Mouse (Mus musculus): ENCODE data around the gene C1qtnf3. TPM values are rescaled to one million over a fixed set of nuclear protein-coding genes. Genes with fewer than 3 reads are reported as not detected.

C1qtnf3 gene
- polyA plus RNA-seq, 1 experiment from 2014 or later, result 1.2 TPM

DNA sequence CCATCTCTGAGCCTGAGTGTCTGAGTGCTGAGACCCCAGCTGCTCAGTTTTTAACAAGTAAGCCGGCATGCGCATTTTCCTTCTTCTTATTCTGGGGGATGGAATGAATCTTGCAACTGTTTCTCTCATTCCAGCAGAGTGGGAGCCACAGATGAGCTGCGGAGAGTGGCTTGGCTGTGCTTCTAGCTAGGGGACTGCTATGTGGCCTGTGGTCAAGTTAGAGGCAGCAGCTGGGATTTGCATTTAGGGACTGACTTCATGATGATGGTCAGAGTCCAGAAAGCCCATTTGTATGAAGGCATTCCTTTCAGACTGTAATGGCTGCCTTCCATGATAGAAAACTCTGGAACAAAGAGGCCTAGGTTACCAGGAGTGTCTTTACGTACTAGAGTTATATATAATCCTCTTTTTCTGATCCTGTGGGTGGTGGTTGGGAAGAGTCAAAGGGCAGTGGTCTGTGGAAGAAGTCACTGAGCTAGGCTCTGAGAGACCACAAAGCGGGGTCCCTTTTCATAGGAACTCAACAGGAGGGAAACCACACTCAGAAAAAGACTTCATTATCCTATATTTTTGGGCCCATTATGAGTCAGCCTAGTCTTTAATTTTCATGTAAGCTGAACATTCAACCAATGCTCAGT is 23.4 kb upstream of the C1qtnf3 start:
- Histone ChIP-seq H3K4me2 (no peak overlapping the region), H3K9me3 (replicated peaks) (no peaks in the 10 kb centered on the region), H3K4me1 (replicated peaks) (no peaks in the 10 kb centered on the region), H3K9ac (no peak overlapping the region), H3K4me3 (no peak overlapping the region), H3K27ac (no peak overlapping the region), H3K27me3 (no peaks in the 10 kb centered on the region), H3K36me3 (no peaks in the 10 kb centered on the region)
- ATAC-seq (replicated peaks; ENCODE audit: insufficient number of reproducible peaks, insufficient read depth, low FRiP score, low read depth), result no peak
- WGBS, result 93% methylated on average over 5 of the region's 5 CpGs

DNA sequence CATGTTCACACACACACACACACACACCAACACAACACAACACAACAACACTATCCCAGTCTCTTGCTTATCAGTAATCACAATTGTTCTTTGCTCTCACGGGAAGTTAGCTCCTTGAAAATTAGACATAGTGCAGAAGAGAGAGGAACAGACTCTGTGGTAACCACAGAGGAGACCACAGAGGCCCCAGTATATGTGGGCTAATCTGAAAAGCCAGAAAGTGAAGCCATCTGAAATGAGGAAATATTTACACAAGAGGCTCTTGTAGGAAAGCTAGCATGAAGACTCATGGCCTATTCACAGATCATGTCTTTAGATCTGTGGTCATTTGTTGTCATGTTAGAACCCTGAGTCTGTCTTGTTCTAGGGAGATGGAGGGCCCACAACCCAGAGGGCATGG is 18.2 kb upstream of the C1qtnf3 start:
- H3K27ac ChIP-seq, result no peak overlapping the region
- no peak for ATAC-seq (replicated peaks; ENCODE audit: insufficient number of reproducible peaks, insufficient read depth, low FRiP score, low read depth)
- WGBS, result 50% methylated on average over 1 of the region's 1 CpGs
- no peak overlapping the region for H3K4me3 ChIP-seq
- no peak overlapping the region for H3K9ac ChIP-seq
- H3K36me3 ChIP-seq, result no peaks in the 10 kb centered on the region
- H3K4me2 ChIP-seq, result no peak overlapping the region
- H3K27me3 ChIP-seq, result no peaks in the 10 kb centered on the region
- no peaks in the 10 kb centered on the region for H3K4me1 ChIP-seq (replicated peaks)
- H3K9me3 ChIP-seq (replicated peaks), result no peaks in the 10 kb centered on the region

- Histone ChIP-seq H3K27me3 (no peaks in the 10 kb centered on the region), H3K4me3 (no peak overlapping the region), H3K36me3 (no peaks in the 10 kb centered on the region), H3K9ac (no peak overlapping the region), H3K27ac (no peak overlapping the region), H3K9me3 (replicated peaks) (no peaks in the 10 kb centered on the region), H3K4me2 (no peak overlapping the region), H3K4me1 (replicated peaks) (no peaks in the 10 kb centered on the region)
- ATAC-seq (replicated peaks; ENCODE audit: insufficient number of reproducible peaks, insufficient read depth, low FRiP score, low read depth), result no peak
- WGBS, result 67% methylated on average over 15 of the region's 15 CpGs
Measured at GRCm38 (mm10) chr15:10940148-10941108, 11.7 kb upstream of the C1qtnf3 start.

DNA sequence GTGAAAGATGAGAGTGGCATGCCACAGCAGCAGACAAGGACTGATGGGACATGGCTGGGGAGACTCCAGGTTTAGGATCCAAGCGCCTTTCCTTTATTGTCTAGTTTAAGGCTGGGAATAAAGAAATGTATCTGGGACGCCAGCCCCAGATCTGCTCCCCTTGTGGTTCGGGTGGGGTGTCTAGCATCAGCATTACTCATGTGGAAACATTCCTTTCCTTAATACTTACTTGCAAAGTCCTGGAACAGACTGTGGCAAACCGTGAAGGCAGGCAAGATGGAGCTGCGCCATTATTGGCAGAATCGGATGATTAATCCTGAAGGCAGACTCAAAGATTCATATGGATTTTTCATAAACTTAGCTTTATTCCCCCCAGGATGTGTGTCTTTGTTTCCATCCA is 10.2 kb upstream of the C1qtnf3 start:
- Histone ChIP-seq H3K4me3 (no peak overlapping the region), H3K27ac (no peak overlapping the region), H3K36me3 (no peaks in the 10 kb centered on the region), H3K4me1 (replicated peaks) (no peaks in the 10 kb centered on the region), H3K9me3 (replicated peaks) (no peaks in the 10 kb centered on the region), H3K27me3 (no peaks in the 10 kb centered on the region), H3K9ac (no peak overlapping the region), H3K4me2 (no peak overlapping the region)
- no peak for ATAC-seq (replicated peaks; ENCODE audit: insufficient number of reproducible peaks, insufficient read depth, low FRiP score, low read depth)
- WGBS, result 76% methylated on average over 6 of the region's 6 CpGs

GRCm38 (mm10) chr15:10947852-10948251 is 4.3 kb upstream of the C1qtnf3 start:
- Histone ChIP-seq H3K27ac (no peak overlapping the region), H3K4me1 (replicated peaks) (no peaks in the 10 kb centered on the region), H3K27me3 (0 out of 2 replicates have a peak, but pooled peaks cover 3% of the 10 kb centered on the region), H3K4me3 (no peak overlapping the region), H3K9ac (no peak overlapping the region), H3K9me3 (replicated peaks) (no peaks in the 10 kb centered on the region), H3K36me3 (no peaks in the 10 kb centered on the region), H3K4me2 (no peak overlapping the region)
- WGBS, result 69% methylated on average over 1 of the region's 1 CpGs
- no peak for ATAC-seq (replicated peaks; ENCODE audit: insufficient number of reproducible peaks, insufficient read depth, low FRiP score, low read depth)

DNA sequence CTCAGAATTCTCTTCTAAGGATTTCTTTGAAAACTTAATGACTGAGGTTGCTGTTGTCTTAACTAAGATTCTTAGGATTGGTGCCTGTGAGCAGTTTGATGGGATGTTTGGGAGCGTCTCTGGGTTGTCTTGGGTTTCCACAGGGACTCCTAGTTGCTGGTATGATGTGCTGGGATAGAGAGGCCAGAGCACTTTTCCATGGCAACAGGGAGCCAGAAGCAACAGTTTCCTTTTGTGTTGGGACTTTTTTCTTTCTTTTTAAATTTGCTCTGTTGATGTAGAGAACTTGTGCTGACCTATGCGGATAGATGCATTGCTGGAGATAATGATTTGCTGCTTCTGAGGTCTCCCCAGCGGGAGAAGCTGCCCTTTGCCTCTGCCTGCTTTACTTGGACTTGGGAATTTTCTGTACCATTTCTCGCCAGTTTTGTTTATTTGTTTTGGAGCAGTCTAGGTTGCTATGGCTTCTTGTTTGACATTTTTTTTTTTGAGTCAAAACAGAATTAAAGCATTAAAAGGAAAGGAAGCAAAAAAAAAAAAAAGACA is 701 bp downstream of the C1qtnf3 start:
- Histone ChIP-seq H3K4me1 (replicated peaks) (no peaks in the 10 kb centered on the region), H3K4me3 (no peak overlapping the region), H3K9ac (no peak overlapping the region), H3K36me3 (no peaks in the 10 kb centered on the region), H3K27ac (no peak overlapping the region), H3K9me3 (replicated peaks) (no peaks in the 10 kb centered on the region), H3K4me2 (no peak overlapping the region), H3K27me3 (0 out of 2 replicates have a peak, but pooled peaks cover 2% of the 10 kb centered on the region)
- no peak for ATAC-seq (replicated peaks; ENCODE audit: insufficient number of reproducible peaks, insufficient read depth, low FRiP score, low read depth)
- 48% methylated on average over 4 of the region's 4 CpGs for WGBS

GRCm38 (mm10) chr15:10953465-10953864 is 1.3 kb downstream of the C1qtnf3 start:
- Histone ChIP-seq H3K9ac (no peak overlapping the region), H3K4me3 (no peak overlapping the region), H3K9me3 (replicated peaks) (no peaks in the 10 kb centered on the region), H3K36me3 (no peaks in the 10 kb centered on the region), H3K4me2 (no peak overlapping the region), H3K4me1 (replicated peaks) (no peaks in the 10 kb centered on the region; the same call in 1 of the 2 replicates), H3K27me3 (no peaks in the 10 kb centered on the region), H3K27ac (no peak overlapping the region)
- no peak for ATAC-seq (replicated peaks; ENCODE audit: insufficient number of reproducible peaks, insufficient read depth, low FRiP score, low read depth)
- WGBS, result 59% methylated on average over 1 of the region's 1 CpGs

DNA sequence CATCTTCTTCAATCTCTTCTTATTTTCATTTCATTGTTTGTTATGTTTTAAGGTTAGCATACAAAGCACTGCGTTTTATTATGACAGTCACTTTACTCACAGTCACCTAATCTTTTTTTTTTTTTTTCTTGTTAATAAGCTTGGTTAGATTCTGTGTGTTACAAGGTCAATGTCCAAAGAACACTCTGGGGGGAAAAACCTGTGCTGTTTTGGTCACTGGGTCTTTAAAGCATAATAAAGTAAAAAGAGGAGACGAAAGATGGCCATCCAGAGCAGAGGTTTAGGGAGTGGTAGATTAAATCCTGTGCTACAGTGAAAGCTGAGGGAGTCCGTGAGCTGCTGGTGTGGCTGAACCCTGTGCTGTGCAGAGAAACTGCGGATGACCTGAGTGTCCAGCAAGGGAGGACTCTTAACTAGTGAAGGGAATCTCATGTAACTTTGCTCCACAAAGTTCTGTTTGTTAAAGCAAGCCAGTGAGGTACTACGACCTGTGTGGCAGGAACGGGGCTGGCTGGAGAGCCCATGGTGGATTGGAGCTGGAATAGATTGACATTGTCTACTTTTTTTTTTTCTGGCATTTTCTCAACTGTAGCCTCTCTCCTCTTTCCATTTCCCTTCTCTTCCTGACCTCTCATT is 2.4 kb downstream of the C1qtnf3 start:
- 83% methylated on average over 6 of the region's 6 CpGs for WGBS
- H3K4me3 ChIP-seq, result no peak overlapping the region
- no peak overlapping the region for H3K4me2 ChIP-seq
- no peak overlapping the region for H3K27ac ChIP-seq
- no peak overlapping the region for H3K9ac ChIP-seq
- no peaks in the 10 kb centered on the region for H3K9me3 ChIP-seq (replicated peaks)
- no peak for ATAC-seq (replicated peaks; ENCODE audit: insufficient number of reproducible peaks, insufficient read depth, low FRiP score, low read depth)
- no peaks in the 10 kb centered on the region for H3K36me3 ChIP-seq
- no peaks in the 10 kb centered on the region for H3K27me3 ChIP-seq
- no peaks in the 10 kb centered on the region; the same call in 1 of the 2 replicates for H3K4me1 ChIP-seq (replicated peaks)

DNA sequence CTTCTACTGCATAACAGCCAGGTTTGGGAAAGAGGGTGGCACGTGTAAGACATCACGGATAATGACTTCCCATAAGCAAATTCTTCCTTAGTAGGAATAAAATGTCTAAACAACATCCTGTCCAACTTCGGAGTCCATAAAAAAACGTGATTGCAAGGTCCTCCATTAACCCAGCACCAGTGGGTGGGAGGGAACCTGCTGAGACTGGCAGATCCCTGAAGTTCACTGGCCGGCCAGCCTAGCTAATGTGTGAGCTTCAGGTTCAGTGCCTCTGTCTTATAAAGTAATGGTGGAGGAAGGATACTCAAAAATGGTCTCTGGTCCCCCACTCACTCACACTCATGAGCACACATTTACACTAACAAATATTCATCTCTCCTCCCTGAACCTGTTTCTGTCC is 3.0 kb downstream of the C1qtnf3 start:
- no peak overlapping the region for H3K27ac ChIP-seq
- WGBS, result 61% methylated on average over 5 of the region's 5 CpGs
- no peak overlapping the region for H3K9ac ChIP-seq
- H3K4me1 ChIP-seq (replicated peaks), result no peaks in the 10 kb centered on the region; the same call in 1 of the 2 replicates
- H3K36me3 ChIP-seq, result no peaks in the 10 kb centered on the region
- no peaks in the 10 kb centered on the region for H3K27me3 ChIP-seq
- no peaks in the 10 kb centered on the region for H3K9me3 ChIP-seq (replicated peaks)
- no peak for ATAC-seq (replicated peaks; ENCODE audit: insufficient number of reproducible peaks, insufficient read depth, low FRiP score, low read depth)
- H3K4me3 ChIP-seq, result no peak overlapping the region
- H3K4me2 ChIP-seq, result no peak overlapping the region

DNA sequence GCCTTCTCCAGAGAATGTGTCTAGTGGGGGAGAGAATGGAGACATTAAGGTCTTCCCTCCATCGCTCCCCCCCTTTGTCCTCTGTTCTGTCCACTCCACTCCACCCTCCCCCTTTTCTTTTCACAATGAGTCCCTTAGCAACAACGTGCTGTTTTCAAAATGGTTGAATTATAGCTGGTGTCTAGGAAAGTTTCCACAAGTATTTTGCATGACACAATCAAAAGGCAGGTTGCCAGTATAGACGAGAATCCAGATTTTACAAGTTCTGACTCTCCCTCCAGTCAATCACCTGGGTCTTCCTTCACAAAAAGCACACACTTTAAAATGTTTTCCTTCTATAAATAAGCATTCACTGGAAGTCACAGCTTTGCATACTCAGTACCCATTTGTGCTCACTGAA is 4.6 kb downstream of the C1qtnf3 start:
- H3K27ac ChIP-seq, result no peak overlapping the region
- no peaks in the 10 kb centered on the region for H3K36me3 ChIP-seq
- no peaks in the 10 kb centered on the region; the same call in 1 of the 2 replicates for H3K4me1 ChIP-seq (replicated peaks)
- 55% methylated on average over 3 of the region's 3 CpGs for WGBS
- H3K9ac ChIP-seq, result no peak overlapping the region
- no peak overlapping the region for H3K4me2 ChIP-seq
- no peaks in the 10 kb centered on the region for H3K27me3 ChIP-seq
- H3K4me3 ChIP-seq, result no peak overlapping the region
- no peaks in the 10 kb centered on the region for H3K9me3 ChIP-seq (replicated peaks)
- no peak for ATAC-seq (replicated peaks; ENCODE audit: insufficient number of reproducible peaks, insufficient read depth, low FRiP score, low read depth)

All from heart, embryonic 15.5 days (tissue).